Mouse (Mus musculus) heart, embryonic 11.5 days (tissue): Measurements from ENCODE around the gene Oas1c. TPM values are rescaled to one million over a fixed set of nuclear protein-coding genes. Genes with fewer than 3 reads are reported as not detected.
A peak's percentile ranks its signal among the peaks of the same experiment; 100 is the strongest.
"Not testable (repeated sequence)": the region's sequence is repeated elsewhere in the genome, so short reads cannot be mapped to it uniquely, and the experiment has no call there.

ENCODE experiments used
- ATAC-seq: fragments of 200-750 bp; cut with Nextera tagmentation; replicated peaks from 2 replicates; pipeline ENCODE4 v1.8.0; 2017; ENCODE audit warnings: moderate library complexity; ENCODE audit not compliant: insufficient number of reproducible peaks, low FRiP score, low TSS enrichment
- H3K27ac ChIP-seq: fragments of 300-500 bp; sonication (generic); 2 replicates; pipeline ENCODE4 v1.5.1; 2014; ENCODE audit warnings: mild to moderate bottlenecking, low read depth, low read length
- H3K27me3 ChIP-seq: fragments of 300-500 bp; sonication (generic); 2 replicates; pipeline ENCODE4 v1.6.1; 2014; ENCODE audit warnings: mild to moderate bottlenecking, low read length, mixed read lengths; ENCODE audit not compliant: control insufficient read depth, insufficient read depth
- H3K36me3 ChIP-seq: fragments of 300-500 bp; sonication (generic); 2 replicates; pipeline ENCODE4 v1.6.1; 2014; ENCODE audit warnings: mild to moderate bottlenecking, low read length, moderate library complexity, mixed read lengths; ENCODE audit not compliant: control insufficient read depth, insufficient read depth
- H3K4me1 ChIP-seq: fragments of 300-500 bp; sonication (generic); 2 replicates; pipeline ENCODE4 v1.6.1; 2014; ENCODE audit warnings: low read length; ENCODE audit not compliant: control insufficient read depth, insufficient read depth
- H3K4me2 ChIP-seq: fragments of 300-500 bp; sonication (generic); 2 replicates; pipeline ENCODE4 v1.6.1; 2014; ENCODE audit warnings: mild to moderate bottlenecking, moderate library complexity
- H3K4me3 ChIP-seq: fragments of 300-500 bp; sonication (generic); 2 replicates; pipeline ENCODE4 v1.5.1; 2014; ENCODE audit warnings: low read depth, low read length
- H3K9ac ChIP-seq: fragments of 300-500 bp; sonication (generic); 2 replicates; pipeline ENCODE4 v1.6.1; 2014; ENCODE audit warnings: mild to moderate bottlenecking, low read depth, low read length, moderate library complexity
- H3K9me3 ChIP-seq: fragments of 300-500 bp; sonication (generic); replicated peaks from 2 replicates; pipeline ENCODE4 v1.6.1; 2016; ENCODE audit warnings: low read length; ENCODE audit not compliant: control insufficient read depth
- WGBS: fragments of 180-500 bp; shearing (Covaris S2); extraction: QIAGEN DNeasy Blood & Tissue Kit; methylation state at CpG from one replicate; pipeline ENCODE4 v1.1.7; 2014; ENCODE audit not compliant: insufficient replicate concordance; 5-methylcytosine and 5-hydroxymethylcytosine counted together
- polyA plus RNA-seq: library from polyadenylated mRNA; unstranded; fragments of >200 nt; fragmentation: Nextera tagmentation; extraction: Ambion mirVana; gene quantifications from 2 replicates; pipeline ENCODE4 v1.2.1, GENCODE M21; 2014

Oas1c gene
- polyA plus RNA-seq, 1 experiment from 2014 or later = 0.54 TPM

DNA sequence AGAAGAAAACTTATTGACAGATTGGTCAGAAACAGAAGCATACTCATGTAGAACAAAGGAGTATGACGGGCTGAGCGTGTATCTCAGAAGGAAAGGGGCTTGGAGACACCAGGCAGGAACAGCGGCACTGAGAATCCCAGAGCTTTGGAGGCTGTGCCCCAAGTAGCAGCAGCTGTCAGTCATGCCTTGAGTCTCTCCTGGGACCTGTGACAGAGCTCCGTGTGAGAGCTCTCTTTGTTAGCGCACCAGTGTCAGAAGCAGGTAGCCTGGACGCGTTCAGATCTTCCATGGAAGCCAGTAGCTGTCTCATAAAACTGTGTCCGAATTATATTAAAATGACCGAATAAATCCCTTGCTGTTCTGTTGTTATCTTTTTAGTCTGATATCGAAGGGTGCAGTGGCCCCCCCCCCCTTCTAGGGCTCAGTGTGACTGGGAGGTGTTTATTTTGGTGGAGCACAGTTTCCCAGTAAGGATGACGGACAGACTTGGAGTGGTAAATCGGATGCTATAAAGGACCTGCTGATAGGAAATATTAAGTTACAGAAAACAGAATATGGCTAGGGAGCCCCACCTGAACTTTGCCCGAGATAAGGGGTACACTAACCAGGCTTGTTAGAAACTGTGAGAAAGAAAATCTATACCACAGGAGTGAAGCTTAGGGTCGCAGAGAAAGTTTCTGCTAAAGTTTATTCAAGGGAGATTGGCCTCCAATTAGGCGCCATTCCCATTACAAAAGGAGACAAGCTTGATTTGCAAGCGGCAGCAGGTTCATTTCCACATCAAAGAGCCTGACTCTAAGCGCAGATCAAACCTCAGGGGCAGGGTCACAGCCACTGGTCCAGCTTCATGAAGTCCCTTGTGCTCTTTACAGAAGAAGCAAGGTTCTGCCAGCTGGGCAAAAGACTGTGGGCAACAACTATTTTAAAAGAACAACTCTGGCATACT is 21.3 kb upstream of the Oas1c start:
- Histone ChIP-seq H3K36me3 (no peaks in the 10 kb centered on the region), H3K4me3 (no peak overlapping the region), H3K9me3 (no peaks in the 10 kb centered on the region), H3K4me1 (no peaks in the 10 kb centered on the region), H3K27ac (no peak overlapping the region), H3K27me3 (peaks cover 10% of the 10 kb centered on the region; the same call in 1 of the 2 replicates), H3K9ac (no peak overlapping the region), H3K4me2 (no peak overlapping the region)
- 18% methylated on average over 17 of the region's 17 CpGs for WGBS
- ATAC-seq = no peak

DNA sequence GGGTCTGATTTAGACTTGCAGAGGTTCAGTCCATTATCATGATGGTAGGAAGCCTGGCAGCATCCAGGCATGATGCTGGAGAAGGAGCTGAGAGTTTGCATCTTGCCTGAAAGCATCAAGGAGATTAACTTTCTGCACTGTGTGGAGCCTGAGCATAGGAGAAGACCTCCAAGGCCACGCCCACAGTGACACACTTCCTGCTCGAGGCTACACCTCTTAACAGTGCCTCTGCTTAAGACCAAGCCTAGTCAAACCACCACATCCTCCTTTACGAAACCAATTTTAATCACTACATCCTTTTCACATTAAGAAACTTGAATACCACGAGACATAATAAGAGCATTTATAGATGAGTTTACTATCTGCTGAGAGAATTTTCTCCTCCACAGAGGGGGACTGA is 18.7 kb upstream of the Oas1c start:
- Histone ChIP-seq H3K27me3 (peaks cover 10% of the 10 kb centered on the region; the same call in 1 of the 2 replicates), H3K27ac (no peak overlapping the region), H3K4me3 (no peak overlapping the region), H3K4me1 (no peaks in the 10 kb centered on the region), H3K4me2 (no peak overlapping the region), H3K9ac (no peak overlapping the region), H3K9me3 (no peaks in the 10 kb centered on the region), H3K36me3 (no peaks in the 10 kb centered on the region)
- ATAC-seq = no peak
- WGBS = 72% methylated on average over 4 of the region's 4 CpGs

DNA sequence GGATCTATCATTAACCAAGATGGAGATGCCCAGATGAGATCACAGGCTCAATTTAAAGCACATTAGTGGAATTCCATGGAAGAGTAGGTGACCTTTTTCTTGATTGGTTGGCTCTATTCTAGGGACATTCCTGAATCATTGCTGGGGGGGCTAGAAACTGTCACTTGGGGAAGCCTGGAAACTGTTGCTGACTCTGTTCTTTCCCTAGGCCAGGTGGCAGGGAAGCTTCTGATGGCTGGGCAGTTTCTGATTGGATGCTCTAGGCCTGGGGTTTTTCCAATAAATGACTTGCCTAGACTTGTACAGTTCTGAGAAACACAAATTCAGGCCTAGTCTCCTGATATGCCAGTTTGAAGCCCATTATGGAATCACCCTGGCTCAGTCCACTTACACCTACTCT is 6.7 kb upstream of the Oas1c start:
- Histone ChIP-seq H3K9me3 (0 out of 2 replicates have a peak, but pooled peaks cover 2% of the 10 kb centered on the region), H3K36me3 (no peaks in the 10 kb centered on the region), H3K27ac (no peak overlapping the region), H3K27me3 (no peaks in the 10 kb centered on the region), H3K4me2 (no peak overlapping the region), H3K4me3 (no peak overlapping the region), H3K4me1 (no peaks in the 10 kb centered on the region), H3K9ac (no peak overlapping the region)
- ATAC-seq = no peak

DNA sequence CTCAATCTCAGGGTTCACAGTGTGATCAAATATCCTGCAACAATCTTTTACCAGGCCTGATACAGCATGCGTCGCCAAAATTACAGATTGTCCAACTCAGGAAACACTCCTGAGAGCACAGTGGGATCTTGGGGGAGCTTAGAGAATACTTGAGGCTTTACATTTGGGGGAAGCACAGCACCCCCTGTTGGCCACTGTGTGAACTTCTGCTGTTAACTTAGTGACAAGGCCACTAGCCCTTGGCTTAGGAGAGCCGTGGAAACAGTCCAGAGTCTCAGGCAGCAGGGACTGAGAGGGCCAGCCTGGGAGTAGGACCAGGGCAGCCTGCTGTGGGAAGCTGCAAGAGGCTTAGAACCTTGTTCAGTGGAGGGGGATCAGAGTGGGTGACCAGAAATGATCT is 3.6 kb upstream of the Oas1c start:
- Histone ChIP-seq H3K27me3 (no peaks in the 10 kb centered on the region), H3K4me3 (no peak overlapping the region), H3K36me3 (no peaks in the 10 kb centered on the region), H3K9ac (no peak overlapping the region), H3K4me2 (no peak overlapping the region), H3K4me1 (0 out of 2 replicates have a peak, but pooled peaks cover 3% of the 10 kb centered on the region), H3K9me3 (0 out of 2 replicates have a peak, but pooled peaks cover 2% of the 10 kb centered on the region), H3K27ac (no peak overlapping the region)
- ATAC-seq = no peak
- 60% methylated on average over 3 of the region's 3 CpGs for WGBS

DNA sequence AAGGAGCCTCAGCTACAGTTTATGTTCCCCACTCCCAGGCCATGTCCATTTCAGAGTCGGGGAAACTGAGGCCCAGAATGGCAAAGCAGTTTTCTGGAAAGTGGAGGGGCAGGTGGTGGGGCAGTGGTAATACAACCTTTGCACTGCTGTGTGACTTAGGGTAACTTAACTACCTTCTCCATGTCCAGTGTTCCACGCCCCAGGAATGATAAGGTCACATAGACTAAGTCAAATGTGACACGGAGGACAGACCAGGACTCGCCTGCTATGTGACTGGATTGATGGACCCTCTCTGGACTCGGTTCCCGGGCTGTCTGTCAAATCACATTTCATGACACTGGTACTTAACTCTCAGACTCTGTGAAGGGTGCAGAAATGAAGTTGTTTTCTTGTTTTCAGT is 709 bp upstream of the Oas1c start:
- H3K27me3 ChIP-seq = no peaks in the 10 kb centered on the region
- ATAC-seq = no peak
- peak overlapping the region; percentile 32; the same call in 1 of the 2 replicates for H3K4me3 ChIP-seq
- no peak overlapping the region for H3K9ac ChIP-seq
- H3K4me1 ChIP-seq = 0 out of 2 replicates have a peak, but pooled peaks cover 3% of the 10 kb centered on the region
- H3K4me2 ChIP-seq = peak overlapping the region; percentile 61
- H3K36me3 ChIP-seq = no peaks in the 10 kb centered on the region
- no peak overlapping the region for H3K27ac ChIP-seq
- WGBS = 67% methylated on average over 6 of the region's 6 CpGs
- no peaks in the 10 kb centered on the region for H3K9me3 ChIP-seq

DNA sequence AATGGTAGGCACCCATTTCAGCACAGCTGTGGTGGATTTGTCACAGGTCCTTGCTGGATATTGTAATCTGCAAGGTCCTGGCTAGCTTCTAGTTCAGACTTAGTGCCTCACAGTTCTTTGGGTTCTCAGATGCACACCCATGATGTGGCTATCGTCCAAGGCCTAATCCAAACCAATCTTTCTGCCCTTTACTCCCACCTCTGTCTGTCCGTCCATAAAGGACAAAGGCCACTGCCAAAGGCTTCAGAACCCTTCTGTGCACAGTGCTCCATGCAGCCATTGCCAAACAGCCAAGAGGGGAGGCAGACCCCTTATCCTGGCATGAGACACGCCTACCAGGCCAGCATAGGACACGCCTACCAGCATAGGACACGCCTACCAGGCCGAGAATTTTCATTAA is 3.1 kb downstream of the Oas1c start:
- WGBS = 31% methylated on average over 6 of the region's 6 CpGs
- no peak overlapping the region for H3K4me3 ChIP-seq
- H3K4me2 ChIP-seq = no peak overlapping the region
- 0 out of 2 replicates have a peak, but pooled peaks cover 3% of the 10 kb centered on the region for H3K4me1 ChIP-seq
- H3K36me3 ChIP-seq = no peaks in the 10 kb centered on the region
- no peak overlapping the region for H3K9ac ChIP-seq
- no peak overlapping the region for H3K27ac ChIP-seq
- ATAC-seq = no peak
- no peaks in the 10 kb centered on the region for H3K27me3 ChIP-seq
- no peaks in the 10 kb centered on the region for H3K9me3 ChIP-seq

DNA sequence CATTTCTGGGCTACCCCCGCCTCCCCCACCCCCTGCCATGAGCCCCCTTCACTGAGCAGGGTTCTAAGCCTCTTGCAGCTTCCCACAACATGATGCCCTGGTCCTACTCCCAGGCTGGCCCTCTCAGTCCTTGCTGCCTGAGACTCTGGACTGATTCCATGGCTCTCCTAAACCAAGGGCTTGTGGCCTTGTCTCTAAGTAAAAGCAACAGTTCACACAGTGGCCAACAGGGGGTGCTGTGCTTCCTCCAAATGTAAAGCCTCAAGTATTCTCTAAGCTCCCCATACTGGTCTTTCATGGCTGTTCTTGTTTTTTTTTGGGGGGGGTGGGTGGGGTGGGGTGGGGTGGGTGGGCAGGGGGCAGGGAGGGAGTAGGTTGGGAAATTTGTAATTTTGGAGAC is 5.9 kb downstream of the Oas1c start:
- H3K27ac ChIP-seq = no peak overlapping the region
- 71% methylated on average over 1 of the region's 1 CpGs for WGBS
- no peaks in the 10 kb centered on the region for H3K9me3 ChIP-seq
- ATAC-seq = no peak
- H3K4me1 ChIP-seq = no peaks in the 10 kb centered on the region
- H3K27me3 ChIP-seq = peaks cover 4% of the 10 kb centered on the region
- no peak overlapping the region for H3K9ac ChIP-seq
- no peak overlapping the region for H3K4me2 ChIP-seq
- no peaks in the 10 kb centered on the region for H3K36me3 ChIP-seq
- no peak overlapping the region for H3K4me3 ChIP-seq

DNA sequence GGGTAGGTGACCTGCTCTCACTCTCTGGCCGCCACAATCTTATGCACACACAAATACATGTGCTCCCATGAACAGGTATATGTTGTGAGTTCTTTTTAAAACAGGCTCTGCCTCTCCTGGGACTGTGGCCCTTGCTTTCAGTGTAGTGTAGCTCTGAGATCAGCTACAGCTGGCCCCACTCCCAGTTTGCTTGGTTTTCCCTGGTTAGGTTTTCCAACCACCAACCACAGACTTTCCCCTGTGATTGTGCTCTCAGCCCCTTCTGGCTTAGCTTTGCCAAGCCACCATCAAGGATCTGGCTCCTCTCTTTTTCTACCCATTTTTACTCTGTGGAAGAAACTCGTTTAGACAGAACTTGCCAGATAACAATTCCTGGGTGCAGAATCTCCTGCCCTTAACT is 8.7 kb downstream of the Oas1c start:
- peaks cover 10% of the 10 kb centered on the region for H3K27me3 ChIP-seq
- no peaks in the 10 kb centered on the region for H3K9me3 ChIP-seq
- H3K36me3 ChIP-seq = no peaks in the 10 kb centered on the region
- no peak overlapping the region for H3K4me3 ChIP-seq
- H3K4me1 ChIP-seq = no peaks in the 10 kb centered on the region
- H3K9ac ChIP-seq = no peak overlapping the region
- ATAC-seq = no peak
- H3K4me2 ChIP-seq = no peak overlapping the region
- H3K27ac ChIP-seq = no peak overlapping the region
- 49% methylated on average over 2 of the region's 2 CpGs for WGBS

DNA sequence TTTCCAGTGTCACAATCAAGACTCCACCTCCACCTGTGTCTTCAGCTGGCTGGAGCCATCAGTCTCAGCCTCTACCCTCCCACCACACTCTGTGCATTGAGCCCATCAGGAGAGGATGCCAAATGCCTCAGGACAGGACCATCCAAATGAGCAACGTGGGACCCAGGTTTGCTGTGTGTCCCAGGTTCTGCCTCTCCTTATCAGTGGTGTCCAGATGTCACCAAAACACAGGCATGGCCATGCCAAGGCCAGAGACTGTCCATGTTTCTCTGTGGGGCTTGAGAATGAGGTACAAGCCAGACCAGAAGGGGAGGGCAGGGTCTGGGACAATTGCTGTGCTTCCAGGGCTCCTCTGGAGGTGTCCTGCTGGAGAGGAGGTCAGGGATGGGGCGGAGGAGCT is 13.4 kb downstream of the Oas1c start:
- not testable (repeated sequence) for H3K4me3 ChIP-seq, H3K9ac ChIP-seq, H3K27ac ChIP-seq, H3K4me1 ChIP-seq, H3K4me2 ChIP-seq, H3K9me3 ChIP-seq, H3K36me3 ChIP-seq, ATAC-seq
- peaks cover 12% of the 10 kb centered on the region for H3K27me3 ChIP-seq
- 59% methylated on average over 2 of the region's 2 CpGs for WGBS
